Mouse (Mus musculus): ENCODE data around the gene Rab6a. TPM values are rescaled to one million over a fixed set of nuclear protein-coding genes. Genes with fewer than 3 reads are reported as not detected.

Gene Rab6a
- total and polyA plus RNA-seq, 2 experiments: 13.5 to 30.4 TPM

DNA sequence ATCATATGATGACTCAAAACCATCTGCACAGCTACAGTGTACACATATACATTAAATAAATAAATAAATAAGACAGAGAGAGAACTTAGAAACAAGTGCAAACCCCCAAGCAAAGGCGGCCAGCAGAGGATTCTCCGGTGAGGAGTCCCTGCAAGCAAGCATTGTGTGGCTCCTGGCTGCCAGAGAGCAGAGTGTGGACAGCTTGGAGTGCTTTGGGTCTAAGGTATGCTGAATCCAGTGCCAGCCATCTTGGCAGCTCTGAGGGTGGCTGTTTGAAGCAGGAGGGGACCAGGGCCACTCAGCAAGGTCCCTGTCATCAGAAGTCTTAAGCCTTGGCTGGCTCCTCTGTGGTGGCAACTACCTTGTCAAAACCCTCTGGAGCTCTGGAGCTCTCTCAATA lies 67.7 kb downstream of the Rab6a start:
- no peak overlapping the region for H3K27ac ChIP-seq (replicated peaks; ENCODE audit: insufficient read depth, low read depth, low read length)

GRCm38 (mm10) chr7:100678052-100678451 lies 70.8 kb downstream of the Rab6a start:
- no peaks in the 10 kb centered on the region for H3K4me1 ChIP-seq (ENCODE audit: control insufficient read depth, insufficient read depth, low read length)
- no peak overlapping the region for H3K9ac ChIP-seq (ENCODE audit: low read depth, low read length)
- H3K79me2 ChIP-seq (ENCODE audit: control insufficient read depth, insufficient read depth, low read length): no peaks in the 10 kb centered on the region
- no peak overlapping the region for H3K27ac ChIP-seq (replicated peaks; ENCODE audit: insufficient read depth, low read depth, low read length)
- DNase-seq (ENCODE audit: extremely low read depth, low read depth, low spot score): no peak
- TF ChIP-seq CTCF (IDR thresholded peaks at IDR 0.05; ENCODE audit: low read depth, low read length) (no peak), POLR2A (IDR thresholded peaks at IDR 0.05; ENCODE audit: extremely low read depth, insufficient read depth, low read length) (no peak)
- 89% methylated on average over 5 of the region's 5 CpGs for WGBS
- H3K27me3 ChIP-seq (ENCODE audit: control insufficient read depth, insufficient read depth, low read length): no peaks in the 10 kb centered on the region
- no peaks in the 10 kb centered on the region for H3K36me3 ChIP-seq (ENCODE audit: control insufficient read depth, insufficient read depth, low read length)
- H3K4me3 ChIP-seq (ENCODE audit: insufficient read depth, low read depth, low read length): no peak overlapping the region

More for the DNA sequence above, 67.7 kb downstream of the Rab6a start:
- H3K9ac ChIP-seq (ENCODE audit: low read depth, low read length): no peak overlapping the region
- H3K4me1 ChIP-seq (ENCODE audit: control insufficient read depth, insufficient read depth, low read length): no peaks in the 10 kb centered on the region
- H3K4me3 ChIP-seq (ENCODE audit: insufficient read depth, low read depth, low read length): no peak overlapping the region
- DNase-seq (ENCODE audit: extremely low read depth, low read depth, low spot score): no peak
- TF ChIP-seq POLR2A (IDR thresholded peaks at IDR 0.05; ENCODE audit: extremely low read depth, insufficient read depth, low read length): no peak
- no peak for TF ChIP-seq CTCF (IDR thresholded peaks at IDR 0.05; ENCODE audit: low read depth, low read length)
- no peaks in the 10 kb centered on the region for H3K27me3 ChIP-seq (ENCODE audit: control insufficient read depth, insufficient read depth, low read length)
- WGBS: 92% methylated on average over 2 of the region's 2 CpGs
- H3K36me3 ChIP-seq (ENCODE audit: control insufficient read depth, insufficient read depth, low read length): no peaks in the 10 kb centered on the region
- no peaks in the 10 kb centered on the region for H3K79me2 ChIP-seq (ENCODE audit: control insufficient read depth, insufficient read depth, low read length)

DNA sequence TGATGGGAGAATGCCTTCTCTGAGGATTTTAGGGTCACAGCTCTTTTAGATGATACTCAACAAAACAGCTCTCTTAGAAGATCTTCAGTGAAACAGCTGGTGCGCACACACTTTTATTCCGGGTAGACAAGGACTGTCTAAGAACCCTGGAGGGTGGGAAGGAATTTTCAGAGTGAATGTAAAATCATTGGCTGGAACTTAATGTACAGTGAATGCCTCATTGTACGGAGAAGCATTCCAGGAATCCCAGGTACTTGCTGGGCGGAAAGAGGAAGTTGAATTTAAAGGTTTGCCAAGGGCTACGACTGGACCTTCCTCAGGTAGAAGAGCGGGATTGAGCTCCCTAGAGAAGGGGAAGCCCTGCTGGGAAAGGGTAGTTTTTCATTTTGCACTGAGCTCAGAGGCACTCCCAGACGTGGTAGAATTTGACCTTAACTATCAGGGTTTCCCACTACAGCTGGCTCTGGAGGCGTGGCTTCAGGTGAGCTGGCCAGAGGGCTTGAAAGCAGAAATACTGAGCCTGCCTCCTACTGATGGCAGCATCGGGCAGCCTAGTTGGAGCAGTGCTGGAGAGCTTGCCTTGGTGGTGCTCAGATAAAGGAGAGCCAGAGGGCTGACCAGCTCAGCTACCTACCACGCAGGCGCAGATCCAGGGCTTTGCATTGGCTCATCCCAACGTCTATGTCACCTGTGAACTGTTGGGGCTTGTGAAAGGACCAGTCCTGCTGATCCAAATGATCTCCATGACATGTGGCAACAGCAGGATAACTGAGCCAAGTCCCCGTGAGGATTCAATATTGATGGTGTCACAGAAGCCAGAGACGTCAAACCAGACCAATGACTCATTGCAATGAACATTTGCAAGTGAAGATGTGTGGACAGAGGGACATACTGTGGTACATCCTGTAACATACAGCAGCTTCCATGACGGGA lies 72.0 kb downstream of the Rab6a start:
- H3K27ac ChIP-seq (replicated peaks; ENCODE audit: insufficient read depth, low read depth, low read length): no peak overlapping the region
- no peak for TF ChIP-seq POLR2A (IDR thresholded peaks at IDR 0.05; ENCODE audit: extremely low read depth, insufficient read depth, low read length)
- TF ChIP-seq CTCF (IDR thresholded peaks at IDR 0.05; ENCODE audit: low read depth, low read length): no peak
- H3K36me3 ChIP-seq (ENCODE audit: control insufficient read depth, insufficient read depth, low read length): no peaks in the 10 kb centered on the region
- no peak overlapping the region for H3K9ac ChIP-seq (ENCODE audit: low read depth, low read length)
- H3K4me1 ChIP-seq (ENCODE audit: control insufficient read depth, insufficient read depth, low read length): no peaks in the 10 kb centered on the region
- 53% methylated on average over 15 of the region's 15 CpGs for WGBS
- no peak overlapping the region for H3K4me3 ChIP-seq (ENCODE audit: insufficient read depth, low read depth, low read length)
- no peaks in the 10 kb centered on the region for H3K79me2 ChIP-seq (ENCODE audit: control insufficient read depth, insufficient read depth, low read length)
- DNase-seq (ENCODE audit: extremely low read depth, low read depth, low spot score): no peak
- no peaks in the 10 kb centered on the region for H3K27me3 ChIP-seq (ENCODE audit: control insufficient read depth, insufficient read depth, low read length)

- TF ChIP-seq POLR2A (IDR thresholded peaks at IDR 0.05; ENCODE audit: extremely low read depth, insufficient read depth, low read length) (no peak), CTCF (IDR thresholded peaks at IDR 0.05; ENCODE audit: low read depth, low read length) (no peak)
- H3K27ac ChIP-seq (replicated peaks; ENCODE audit: insufficient read depth, low read depth, low read length): no peak overlapping the region
- WGBS: 59% methylated on average over 5 of the region's 5 CpGs
- no peaks in the 10 kb centered on the region for H3K79me2 ChIP-seq (ENCODE audit: control insufficient read depth, insufficient read depth, low read length)
- H3K4me3 ChIP-seq (ENCODE audit: insufficient read depth, low read depth, low read length): no peak overlapping the region
- DNase-seq (ENCODE audit: extremely low read depth, low read depth, low spot score): no peak
- no peaks in the 10 kb centered on the region for H3K36me3 ChIP-seq (ENCODE audit: control insufficient read depth, insufficient read depth, low read length)
- no peaks in the 10 kb centered on the region for H3K4me1 ChIP-seq (ENCODE audit: control insufficient read depth, insufficient read depth, low read length)
- H3K27me3 ChIP-seq (ENCODE audit: control insufficient read depth, insufficient read depth, low read length): no peaks in the 10 kb centered on the region
- no peak overlapping the region for H3K9ac ChIP-seq (ENCODE audit: low read depth, low read length)
Measured at GRCm38 (mm10) chr7:100681132-100681531, 73.9 kb downstream of the Rab6a start.

DNA sequence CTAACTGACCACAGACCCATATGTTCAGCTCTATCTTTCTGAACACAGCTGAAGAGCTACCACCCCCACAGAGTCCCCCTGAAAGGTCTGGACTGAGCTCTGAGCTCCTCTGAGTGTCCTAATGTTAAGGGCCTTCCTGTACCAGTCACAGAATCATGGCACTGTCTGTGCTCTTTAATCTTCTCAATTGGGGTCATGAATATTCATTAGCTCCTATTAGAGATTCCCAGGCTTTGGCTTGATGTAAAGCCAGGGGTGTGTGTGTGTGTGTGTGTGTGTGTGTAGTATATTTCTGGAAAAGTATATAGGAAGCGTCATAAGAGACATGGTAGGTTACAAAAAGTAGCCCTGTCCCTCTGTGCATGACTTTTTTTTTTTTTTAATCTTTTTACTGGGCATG lies 76.0 kb downstream of the Rab6a start:
- H3K4me1 ChIP-seq (ENCODE audit: control insufficient read depth, insufficient read depth, low read length): no peaks in the 10 kb centered on the region
- H3K9ac ChIP-seq (ENCODE audit: low read depth, low read length): no peak overlapping the region
- H3K79me2 ChIP-seq (ENCODE audit: control insufficient read depth, insufficient read depth, low read length): no peaks in the 10 kb centered on the region
- DNase-seq (ENCODE audit: extremely low read depth, low read depth, low spot score): no peak
- H3K27me3 ChIP-seq (ENCODE audit: control insufficient read depth, insufficient read depth, low read length): no peaks in the 10 kb centered on the region
- TF ChIP-seq POLR2A (IDR thresholded peaks at IDR 0.05; ENCODE audit: extremely low read depth, insufficient read depth, low read length) (no peak), CTCF (IDR thresholded peaks at IDR 0.05; ENCODE audit: low read depth, low read length) (no peak)
- no peaks in the 10 kb centered on the region for H3K36me3 ChIP-seq (ENCODE audit: control insufficient read depth, insufficient read depth, low read length)
- WGBS: 97% methylated on average over 1 of the region's 1 CpGs
- no peak overlapping the region for H3K27ac ChIP-seq (replicated peaks; ENCODE audit: insufficient read depth, low read depth, low read length)
- no peak overlapping the region for H3K4me3 ChIP-seq (ENCODE audit: insufficient read depth, low read depth, low read length)

DNA sequence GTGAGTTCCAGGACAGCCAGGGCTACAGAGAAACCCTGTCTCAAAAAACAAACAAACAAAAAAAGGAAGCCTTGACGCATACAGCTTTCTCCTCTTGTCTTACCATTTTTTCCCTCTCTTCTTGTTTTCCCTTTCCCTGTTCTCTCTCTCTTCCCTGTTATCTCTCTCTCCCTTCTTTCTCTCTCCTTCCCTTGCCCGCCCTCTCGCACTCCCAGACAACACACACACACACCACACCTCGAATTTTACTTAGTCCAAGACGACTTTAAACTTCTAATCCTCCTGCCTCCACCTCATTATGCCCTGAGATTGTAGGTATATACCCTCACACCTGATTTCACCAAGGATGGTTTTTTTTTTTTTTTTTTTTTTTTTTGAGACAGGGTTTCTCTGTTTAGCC lies 76.9 kb downstream of the Rab6a start:
- no peak overlapping the region for H3K9ac ChIP-seq (ENCODE audit: low read depth, low read length)
- no peak for DNase-seq (ENCODE audit: extremely low read depth, low read depth, low spot score)
- TF ChIP-seq POLR2A (IDR thresholded peaks at IDR 0.05; ENCODE audit: extremely low read depth, insufficient read depth, low read length) (no peak), CTCF (IDR thresholded peaks at IDR 0.05; ENCODE audit: low read depth, low read length) (no peak)
- no peak overlapping the region for H3K27ac ChIP-seq (replicated peaks; ENCODE audit: insufficient read depth, low read depth, low read length)
- H3K4me3 ChIP-seq (ENCODE audit: insufficient read depth, low read depth, low read length): no peak overlapping the region
- no peaks in the 10 kb centered on the region for H3K36me3 ChIP-seq (ENCODE audit: control insufficient read depth, insufficient read depth, low read length)
- H3K27me3 ChIP-seq (ENCODE audit: control insufficient read depth, insufficient read depth, low read length): no peaks in the 10 kb centered on the region
- H3K79me2 ChIP-seq (ENCODE audit: control insufficient read depth, insufficient read depth, low read length): no peaks in the 10 kb centered on the region
- H3K4me1 ChIP-seq (ENCODE audit: control insufficient read depth, insufficient read depth, low read length): no peaks in the 10 kb centered on the region
- 63% methylated on average over 5 of the region's 5 CpGs for WGBS

Data from liver, adult 2 months (tissue).